Mouse (Mus musculus) frontal cortex, adult (tissue): ENCODE measurements around the gene Acads.
A peak's percentile ranks its signal among the peaks of the same experiment; 100 is the strongest.

Source experiments
- ATAC-seq: cut with Nextera tagmentation; 2 replicates; pipeline ENCODE4 v1.9.2; 2017; ENCODE audit warnings: mild to moderate bottlenecking, moderate library complexity, mixed read lengths; ENCODE audit not compliant: low TSS enrichment

Acads gene

GRCm38 (mm10) chr5:115072143-115072542, 47.0 kb downstream of the Acads start:
- ATAC-seq, result peak; percentile 90

- ATAC-seq, result no peak
Measured at GRCm38 (mm10) chr5:115071096-115071901, 47.8 kb downstream of the Acads start.

GRCm38 (mm10) chr5:115070457-115070856, 48.7 kb downstream of the Acads start:
- no peak for ATAC-seq

- ATAC-seq, result no peak
Measured at GRCm38 (mm10) chr5:115069611-115070010, 49.5 kb downstream of the Acads start.

- peak; percentile 45; the same call in 1 of the 2 replicates for ATAC-seq
Measured at GRCm38 (mm10) chr5:115068671-115069421, 50.3 kb downstream of the Acads start.

GRCm38 (mm10) chr5:115066245-115066644, 52.9 kb downstream of the Acads start:
- no peak for ATAC-seq

- ATAC-seq, result no peak
Measured at GRCm38 (mm10) chr5:115063391-115063790, 55.8 kb downstream of the Acads start.

GRCm38 (mm10) chr5:115062566-115062965, 56.6 kb downstream of the Acads start:
- ATAC-seq, result no peak

- ATAC-seq, result no peak
Measured at GRCm38 (mm10) chr5:115060977-115061376, 58.2 kb downstream of the Acads start.
